Mouse (Mus musculus) liver, adult (tissue): Measurements from ENCODE around the gene Gxylt2.

Source experiments
- GATA4 ChIP-seq: IDR thresholded peaks from 2 replicates; pipeline ENCODE4 v1.6.1; 2014; ENCODE audit warnings: mild to moderate bottlenecking, low read length; ENCODE audit not compliant: insufficient replicate concordance

The Gxylt2 gene

DNA sequence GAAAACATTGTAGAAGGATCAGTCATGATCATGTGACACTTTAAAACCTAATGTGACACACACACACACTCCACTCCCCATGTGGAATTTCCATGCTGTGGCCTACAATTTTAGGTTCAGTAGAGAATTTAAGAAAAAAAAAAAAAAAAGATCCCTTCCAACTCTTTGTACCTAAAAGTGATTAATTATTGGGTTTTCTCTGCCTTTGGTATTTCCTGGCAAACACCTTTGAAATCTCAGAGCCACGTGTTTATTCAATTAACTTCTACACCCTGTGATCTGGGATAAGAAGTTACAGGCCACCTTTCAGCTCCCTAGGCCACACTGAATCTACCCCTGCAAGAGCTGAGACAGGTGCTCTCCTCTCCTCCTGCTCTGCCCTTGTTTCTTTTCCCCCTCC, 103.2 kb downstream of the Gxylt2 start:
- TF ChIP-seq GATA4, result no peak

DNA sequence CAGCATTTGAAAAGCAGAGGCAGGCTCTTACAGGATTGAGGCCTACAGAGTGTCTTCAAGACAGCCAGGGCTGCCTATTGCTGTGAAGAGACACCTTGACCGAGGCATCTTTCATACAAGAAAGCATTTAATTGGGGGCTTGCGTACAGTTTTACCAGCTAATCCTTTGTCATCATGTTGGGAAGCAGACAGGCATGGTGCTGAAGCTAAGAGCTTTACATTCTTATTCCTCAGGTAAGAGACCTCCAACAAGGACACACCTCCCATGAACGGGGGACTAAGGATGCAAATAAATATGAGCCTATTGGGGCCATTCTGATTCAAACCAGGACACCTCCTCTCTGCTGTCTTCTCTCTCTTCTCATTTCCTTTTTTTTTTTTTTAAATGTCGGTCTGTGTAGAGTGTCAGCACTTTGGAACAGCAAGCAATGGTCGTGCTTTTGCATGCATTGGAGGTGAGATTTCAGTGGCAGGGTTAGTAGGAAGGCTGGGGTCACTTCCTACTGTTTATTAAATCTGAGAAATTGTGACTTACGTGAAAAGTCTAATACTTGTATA, 103.8 kb downstream of the Gxylt2 start:
- TF ChIP-seq GATA4, result no peak

DNA sequence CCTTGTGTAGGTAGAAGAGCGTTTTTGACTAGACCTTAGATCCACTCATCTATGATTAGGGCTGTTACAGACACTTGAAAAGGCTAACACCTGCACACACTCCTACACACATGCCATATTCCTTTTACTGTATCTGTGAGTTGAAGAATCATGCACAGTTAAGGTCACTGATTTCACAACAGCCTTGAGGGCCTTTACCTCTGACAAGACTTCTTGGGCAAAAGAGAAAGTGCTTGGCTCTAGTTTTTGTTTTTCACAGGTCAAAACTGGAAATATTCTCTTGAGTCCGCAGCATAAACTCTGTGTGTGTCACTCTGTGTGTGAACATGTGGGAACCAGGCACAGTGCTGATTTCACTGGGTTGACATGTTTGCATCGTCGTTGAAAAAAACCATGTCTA, 105.6 kb downstream of the Gxylt2 start:
- no peak for TF ChIP-seq GATA4

DNA sequence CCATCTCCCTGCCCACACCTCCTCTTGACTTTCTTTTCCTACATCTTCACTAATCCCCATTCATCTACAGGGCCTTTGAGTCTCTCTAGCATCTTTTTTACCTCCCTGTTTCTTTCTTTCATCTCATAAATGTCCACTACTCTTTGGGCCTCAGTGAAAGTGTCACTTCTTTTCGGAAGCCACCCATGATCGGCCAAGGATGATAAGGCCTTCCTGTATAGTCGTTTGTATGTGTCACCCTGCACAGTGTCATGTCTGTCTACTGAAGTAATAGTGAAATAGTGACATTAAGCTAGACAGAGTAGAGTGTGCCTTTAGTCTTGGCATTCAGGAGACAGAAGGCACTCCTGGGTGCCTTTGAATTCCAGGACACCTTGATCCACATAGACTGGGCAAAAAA, 107.2 kb downstream of the Gxylt2 start:
- TF ChIP-seq GATA4, result no peak

DNA sequence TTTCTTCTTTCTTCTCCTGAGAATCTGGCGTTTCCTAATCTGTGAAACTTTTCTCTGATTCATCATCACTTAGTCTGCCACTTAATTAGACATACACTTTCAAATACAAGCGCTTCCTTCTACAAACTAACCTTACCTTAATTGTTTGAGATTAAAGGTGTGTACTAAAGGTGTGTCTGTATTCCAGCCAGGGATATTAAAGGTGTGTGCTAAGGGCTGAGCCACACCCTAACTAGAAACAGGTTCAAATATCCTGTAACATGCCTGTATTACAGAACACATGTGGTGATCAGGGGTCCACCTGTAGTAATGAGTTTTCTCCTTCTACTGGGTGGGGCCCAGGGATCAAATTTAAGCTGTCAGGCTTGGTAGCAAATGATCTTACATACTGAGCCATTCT, 116.8 kb downstream of the Gxylt2 start:
- no peak for TF ChIP-seq GATA4

DNA sequence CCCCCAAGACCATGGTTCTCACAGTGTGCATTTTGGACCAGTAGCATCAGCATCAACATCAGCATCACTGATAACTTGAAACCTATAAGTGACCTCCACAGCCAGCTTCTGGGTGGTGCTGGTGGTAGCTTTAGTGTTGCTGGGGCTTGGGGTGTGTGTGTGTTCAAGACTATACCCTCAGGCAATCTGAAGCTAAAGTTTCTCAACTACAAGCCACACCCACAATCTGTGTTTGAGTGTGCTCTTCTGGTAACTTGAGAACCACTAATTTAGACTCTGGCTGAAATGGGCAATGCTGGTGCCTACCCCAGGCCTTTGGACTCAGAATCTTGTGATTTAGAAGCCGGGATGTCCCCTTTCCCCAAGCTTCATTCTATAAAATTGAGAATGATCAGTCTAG, 118.8 kb downstream of the Gxylt2 start:
- TF ChIP-seq GATA4, result no peak

DNA sequence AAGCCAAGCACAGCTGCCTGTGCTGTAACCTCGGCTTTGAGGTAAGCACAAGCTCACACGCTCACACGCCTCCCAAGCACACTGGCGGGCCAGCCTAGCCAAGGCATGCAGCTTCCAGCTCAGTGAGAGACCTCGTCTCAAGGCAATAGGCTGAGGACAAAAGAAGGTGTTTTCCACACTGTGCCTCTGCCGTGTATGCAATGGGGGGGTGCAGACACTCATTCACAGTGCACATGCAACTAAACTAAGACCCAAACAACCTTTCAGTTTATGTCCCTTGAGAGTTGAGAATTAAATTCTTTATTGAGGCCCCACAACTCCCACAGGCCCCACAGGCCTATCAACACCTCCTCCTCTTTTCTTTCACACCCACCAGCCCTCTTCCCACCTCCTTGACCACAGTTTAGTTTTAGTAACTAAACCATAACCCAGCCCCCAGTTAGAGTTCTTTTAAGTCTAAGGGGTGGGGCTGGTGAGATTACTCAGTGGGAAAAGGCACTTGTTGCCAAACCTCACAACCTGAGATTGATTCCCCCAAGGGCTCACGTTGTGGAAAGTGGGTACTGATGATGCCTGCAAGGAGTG, 119.9 kb downstream of the Gxylt2 start:
- no peak for TF ChIP-seq GATA4

DNA sequence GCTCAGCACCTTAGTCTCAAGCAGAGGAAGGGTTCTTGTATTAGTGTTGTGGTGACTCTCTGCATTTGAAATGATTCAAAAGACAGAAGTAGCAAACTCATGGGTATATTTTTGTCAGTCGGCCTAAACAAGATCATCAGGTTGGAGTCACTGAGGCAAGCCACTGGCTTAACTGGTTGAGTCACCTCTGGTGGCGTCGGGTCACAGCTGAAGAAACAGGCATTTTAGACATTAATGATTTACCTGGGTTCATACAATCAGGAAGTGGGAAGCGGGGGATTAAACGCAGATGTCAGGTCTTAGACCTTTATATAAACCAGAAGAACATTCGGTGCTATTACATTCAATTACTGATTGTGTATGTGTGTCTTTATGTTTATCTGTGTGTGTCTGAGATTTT, 121.5 kb downstream of the Gxylt2 start:
- TF ChIP-seq GATA4, result no peak

DNA sequence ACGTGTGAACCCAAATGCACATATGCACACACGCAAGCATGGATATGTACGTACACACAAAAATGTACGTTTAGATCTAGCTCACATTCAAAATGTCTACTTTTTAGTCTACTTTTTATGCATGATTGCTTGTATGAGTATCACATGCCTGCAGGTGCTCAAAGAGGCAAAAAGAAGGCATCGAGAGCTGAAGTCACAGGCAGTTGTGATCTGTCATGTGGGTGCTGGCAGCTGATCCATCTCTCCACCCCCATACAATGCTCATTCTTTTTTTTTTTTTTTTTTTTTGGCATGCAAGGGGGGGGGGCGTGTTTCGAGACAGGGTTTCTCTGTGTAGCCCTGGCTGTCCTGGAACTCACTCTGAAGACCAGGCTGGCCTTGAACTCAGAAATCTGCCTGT, 124.0 kb downstream of the Gxylt2 start:
- TF ChIP-seq GATA4, result no peak

DNA sequence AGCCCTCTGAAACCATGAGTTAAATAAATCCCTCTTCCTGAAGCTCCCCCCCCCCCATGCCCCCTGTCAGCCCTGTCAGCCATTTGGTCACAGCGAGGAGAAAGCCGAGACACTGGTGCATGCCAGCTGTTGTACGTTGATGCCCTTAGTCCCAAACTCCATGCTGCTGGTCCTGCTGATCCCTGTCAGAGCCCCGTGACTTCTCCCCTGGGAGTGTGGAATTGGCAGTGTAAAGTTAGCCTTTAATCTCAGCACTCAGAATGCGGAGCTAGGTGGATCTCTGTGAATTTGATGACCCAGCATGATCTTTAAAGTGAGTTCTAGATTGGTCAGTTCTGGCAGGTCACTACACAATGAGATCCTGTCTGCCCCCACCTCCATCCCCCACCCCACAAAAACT, 125.2 kb downstream of the Gxylt2 start:
- TF ChIP-seq GATA4, result no peak

DNA sequence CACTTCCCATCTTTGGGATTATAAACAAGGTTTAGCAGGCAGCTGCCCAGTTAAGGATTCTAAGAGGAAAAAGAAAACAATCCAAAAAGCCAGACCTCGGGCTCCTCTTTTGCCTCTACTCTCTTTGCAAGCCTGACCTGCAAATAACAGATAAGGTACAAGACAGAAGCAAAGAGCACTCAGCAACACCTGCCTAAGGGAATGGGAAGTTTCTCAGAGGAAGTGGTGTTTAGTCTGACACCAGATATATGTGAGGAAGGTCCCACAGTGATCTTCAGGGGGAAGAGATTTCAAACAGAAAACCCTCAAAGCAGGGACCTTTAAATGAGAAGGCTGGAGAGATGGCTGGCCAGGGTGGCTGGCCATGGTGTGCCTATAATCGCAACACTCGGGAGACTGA, 126.7 kb downstream of the Gxylt2 start:
- no peak for TF ChIP-seq GATA4

DNA sequence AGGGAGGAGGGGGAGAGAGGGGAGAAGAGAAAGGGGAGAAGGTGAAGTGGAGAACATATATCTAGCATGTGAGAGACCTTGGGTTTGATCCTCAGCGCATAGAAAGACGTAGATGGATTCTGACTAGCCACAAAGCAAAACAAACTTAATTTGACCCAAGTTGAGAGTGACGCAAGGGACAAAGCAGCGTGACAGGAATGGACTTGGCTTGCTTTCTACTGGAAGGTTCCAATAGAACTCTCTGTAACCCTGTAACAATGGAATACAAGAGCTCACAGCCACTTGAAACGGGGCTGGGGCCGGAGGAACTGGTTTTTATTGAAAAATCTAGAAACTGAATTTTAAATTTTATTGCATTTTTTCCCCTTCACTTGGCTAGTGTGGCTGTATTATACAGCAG, 127.2 kb downstream of the Gxylt2 start:
- TF ChIP-seq GATA4, result no peak

DNA sequence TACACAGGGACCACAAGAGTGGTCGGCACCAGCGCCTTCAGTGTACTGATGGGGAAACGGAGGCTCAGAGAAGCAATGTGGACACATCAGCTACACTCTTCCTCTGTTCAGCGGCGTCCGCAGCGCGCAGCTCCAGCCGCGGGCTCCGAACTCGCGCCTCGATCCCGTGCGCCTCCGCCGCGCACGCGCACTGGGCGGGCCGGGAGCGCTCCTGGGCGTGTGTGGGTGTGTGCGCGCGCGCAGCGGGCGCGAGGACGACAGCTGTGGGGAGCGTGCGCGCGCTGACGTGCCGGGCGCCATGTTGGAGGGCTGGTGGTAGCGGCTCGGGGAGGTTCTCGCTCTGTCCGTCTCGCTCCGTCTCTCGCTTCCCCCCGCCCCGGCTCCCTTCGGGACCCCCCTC, 128.8 kb downstream of the Gxylt2 start, which contains the start of gene Ppp4r2:
Gene Ppp4r2 (plus strand): TSS at position 268 of the 400 bp plus-strand sequence.
- TF ChIP-seq GATA4, result no peak

DNA sequence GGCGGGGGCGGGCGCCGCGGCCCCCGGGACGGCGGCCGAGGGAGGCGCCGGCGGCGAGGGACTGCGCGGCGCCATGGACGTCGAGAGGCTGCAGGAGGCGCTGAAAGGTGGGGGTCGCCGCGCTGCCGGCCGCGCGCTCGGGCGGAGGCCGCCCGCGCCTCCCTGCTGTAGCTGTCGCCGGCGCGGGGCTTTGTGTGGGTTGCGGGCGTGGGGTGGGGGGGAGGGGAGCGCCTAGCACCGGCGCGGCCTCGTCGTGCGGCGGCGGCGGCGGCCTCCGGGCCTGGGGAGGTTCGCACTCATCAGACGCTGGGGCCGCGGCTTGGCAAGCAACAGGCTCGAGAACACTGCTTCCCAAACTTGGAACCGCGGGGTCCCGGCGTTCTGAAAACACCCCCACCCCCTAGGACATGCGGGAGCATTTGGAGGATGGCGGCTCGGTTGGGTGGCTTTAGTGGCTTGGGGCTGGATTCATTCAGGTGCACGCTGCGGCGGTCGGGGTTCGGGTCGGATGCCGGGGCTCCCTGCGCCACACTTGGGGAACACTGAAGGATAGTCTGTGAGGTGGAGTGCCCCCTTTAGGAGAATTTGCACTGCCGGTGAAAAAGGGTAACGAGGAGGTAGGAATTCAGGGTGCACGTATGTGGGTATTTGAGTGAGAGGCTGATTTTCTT, 129.4 kb downstream of the Gxylt2 start:
- no peak for TF ChIP-seq GATA4

DNA sequence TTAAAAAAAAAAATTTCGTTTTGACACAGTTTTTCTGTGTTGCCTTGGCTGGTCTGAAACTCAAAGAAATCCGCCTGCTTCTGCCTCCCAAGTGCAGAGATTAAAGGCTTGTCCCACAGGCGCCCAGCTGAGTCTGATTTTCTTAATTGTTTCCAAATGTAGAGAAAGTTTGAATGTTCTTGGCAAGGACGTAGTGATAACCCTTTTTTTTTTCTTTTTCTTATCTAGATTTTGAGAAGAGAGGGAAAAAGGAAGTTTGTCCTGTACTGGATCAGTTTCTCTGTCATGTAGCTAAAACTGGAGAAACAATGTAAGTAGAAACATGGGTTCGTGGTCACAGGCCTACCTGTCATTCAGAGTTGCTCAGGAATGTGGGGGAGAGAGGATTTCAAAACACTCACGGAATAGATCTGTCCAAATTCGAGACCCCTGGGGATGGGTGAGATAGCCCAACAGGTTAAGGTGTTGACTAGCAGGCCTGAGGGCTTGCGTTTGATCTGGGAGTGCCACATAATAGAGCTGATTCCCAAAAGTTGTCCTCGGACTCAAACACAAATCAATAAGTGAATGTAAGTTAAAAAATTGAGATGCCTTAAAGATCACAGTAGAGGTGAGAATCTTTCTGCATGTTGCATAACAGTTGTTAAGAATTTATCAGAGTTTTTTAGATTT, 130.1 kb downstream of the Gxylt2 start:
- TF ChIP-seq GATA4, result no peak

DNA sequence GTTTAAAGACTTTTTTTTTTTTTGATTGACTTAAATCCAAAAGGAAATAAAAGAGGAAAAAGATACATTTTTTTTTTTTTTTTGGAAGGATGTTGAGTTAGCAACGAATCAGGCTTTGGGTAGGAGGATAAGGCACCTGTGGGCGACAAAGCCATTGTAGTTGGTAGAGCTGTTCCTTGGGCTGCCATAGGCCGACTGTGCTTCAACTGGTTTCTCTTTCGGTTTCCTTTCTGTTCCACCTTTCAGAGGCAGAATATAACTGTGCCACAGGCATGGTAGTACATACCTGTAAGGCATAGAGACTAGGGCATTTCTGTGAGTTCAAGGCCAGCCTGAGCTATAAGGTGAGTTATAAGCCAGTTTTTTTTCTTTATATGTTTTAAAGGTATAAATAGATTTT, 140.5 kb downstream of the Gxylt2 start:
- TF ChIP-seq GATA4, result no peak
